Mouse (Mus musculus): Measurements from ENCODE around the gene Dmac2. TPM values are rescaled to one million over a fixed set of nuclear protein-coding genes. Genes with fewer than 3 reads are reported as not detected.

Dmac2 gene
- total RNA-seq, 4 experiments from 2014 or later = 57.8 to 63.3 (median 59.6) TPM

DNA sequence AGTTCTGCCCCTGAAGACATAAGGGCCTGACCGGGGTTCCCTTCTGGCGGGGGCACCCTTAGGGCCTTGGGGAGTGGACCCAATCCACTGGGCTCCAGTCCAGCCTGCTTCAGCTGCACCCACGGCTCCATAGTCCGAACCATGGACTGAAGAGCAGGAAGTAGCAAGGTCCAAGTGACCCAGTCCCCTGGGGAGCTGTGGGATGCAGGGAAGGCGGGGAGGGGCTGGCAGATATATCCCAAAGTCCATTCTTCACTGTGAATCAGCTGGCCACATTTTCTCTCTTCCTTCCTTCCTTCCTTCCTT lies 3.6 kb upstream of the Dmac2 start, which contains the start of gene Erich4:
TSS of gene Erich4 (minus strand) at position 187 of the 306 bp plus-strand sequence.
- DNase-seq (ENCODE audit: low spot score) = no peak

- no peak for DNase-seq (ENCODE audit: low spot score)
Measured at GRCm38 (mm10) chr7:25617376-25618160, 1.6 kb upstream of the Dmac2 start.

DNA sequence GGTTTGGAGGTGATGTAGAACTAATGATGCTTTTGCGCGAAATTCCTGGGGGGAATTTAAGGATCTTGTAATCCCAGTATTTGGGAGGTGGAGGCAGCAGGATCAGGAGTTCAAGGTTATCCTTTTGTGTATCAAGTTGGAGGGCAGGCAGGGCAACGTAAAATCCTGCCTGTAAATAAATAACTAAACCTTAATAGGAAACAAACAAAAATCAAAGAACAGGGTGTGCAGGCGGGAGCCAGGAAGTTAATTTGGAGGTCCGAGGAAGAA lies 443 bp downstream of the Dmac2 start:
- DNase-seq (ENCODE audit: low spot score) = no peak

DNA sequence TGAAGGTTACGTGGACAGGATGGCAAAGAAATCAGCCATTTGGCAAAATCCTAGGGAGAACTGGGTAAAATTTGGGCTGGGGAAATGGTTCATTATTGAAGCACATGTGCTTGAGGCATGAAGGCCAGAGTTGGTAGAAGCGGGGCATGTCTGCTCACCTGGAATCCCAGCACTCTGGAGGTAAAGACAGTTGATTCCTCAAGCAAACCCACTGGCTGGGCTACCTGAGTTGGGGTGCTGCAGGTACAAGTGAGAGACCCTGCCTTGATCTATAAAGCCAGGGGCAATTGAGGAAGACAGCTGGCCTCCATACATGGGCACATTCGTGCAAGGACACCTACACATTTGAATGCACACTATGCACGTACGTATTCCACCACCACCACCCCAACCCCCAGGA lies 887 bp downstream of the Dmac2 start:
- DNase-seq (ENCODE audit: low spot score) = no peak

DNA sequence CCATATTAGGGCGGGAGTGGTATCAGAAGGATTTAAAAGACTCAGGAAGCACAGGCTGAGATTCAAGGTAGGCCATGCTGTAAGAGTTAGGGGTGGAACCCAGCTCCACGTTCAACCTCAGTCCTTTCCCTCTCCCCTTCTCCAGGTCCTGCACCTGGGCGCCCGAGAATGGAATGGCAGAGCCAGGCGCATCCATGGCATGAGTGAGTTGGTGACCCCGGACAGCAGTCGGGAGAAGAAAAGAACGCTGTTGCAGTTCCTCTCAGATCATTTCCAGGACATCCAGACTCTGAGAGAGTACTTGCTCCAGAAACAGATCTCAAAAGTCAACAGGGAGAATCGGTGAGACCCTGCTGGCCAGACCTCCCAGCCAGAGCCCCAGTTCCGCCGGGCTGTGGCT lies 1.5 kb downstream of the Dmac2 start:
- DNase-seq (ENCODE audit: low spot score) = no peak

- no peak for DNase-seq (ENCODE audit: low spot score)
Measured at GRCm38 (mm10) chr7:25623857-25624370, 4.7 kb downstream of the Dmac2 start.

GRCm38 (mm10) chr7:25624851-25625250 lies 5.6 kb downstream of the Dmac2 start:
- peak; percentile 44 for DNase-seq (ENCODE audit: low spot score)

DNA sequence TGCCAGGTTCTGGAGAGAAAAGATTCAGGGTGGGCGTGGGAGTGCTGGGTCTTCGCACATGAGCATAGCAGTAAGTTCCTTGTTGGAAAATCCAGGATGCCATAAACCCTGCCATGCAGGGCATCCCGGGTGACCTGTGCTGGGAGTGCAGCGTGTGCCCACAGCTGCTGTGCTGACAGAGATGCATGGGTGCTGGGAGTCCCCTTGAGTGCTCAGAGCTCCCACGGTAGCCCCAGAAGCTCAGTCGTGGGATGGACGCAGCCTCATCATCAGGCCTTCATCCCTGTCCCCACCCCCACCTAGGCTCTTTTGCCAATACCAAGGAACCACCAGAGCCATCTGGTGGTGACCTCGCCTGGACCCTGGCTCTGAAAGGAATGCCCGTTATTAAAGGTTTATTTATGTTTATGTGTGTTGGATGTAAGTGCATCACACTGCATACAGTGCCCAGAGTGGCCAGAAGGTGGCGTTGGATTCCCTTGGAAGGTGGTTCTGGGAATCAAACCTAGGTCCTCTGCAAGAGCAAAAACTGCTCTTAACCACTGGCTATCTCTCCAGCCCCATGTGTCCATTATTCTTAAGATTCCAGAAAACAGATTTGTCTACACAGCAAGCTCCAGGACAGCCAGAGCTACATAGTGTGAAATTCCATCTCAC lies 6.5 kb downstream of the Dmac2 start:
- DNase-seq (ENCODE audit: low spot score) = no peak

- DNase-seq (ENCODE audit: low spot score) = peak; percentile 84
Measured at GRCm38 (mm10) chr7:25626509-25627430, 7.6 kb downstream of the Dmac2 start, which contains the start of gene B3gnt8. Gene B3gnt8 (plus strand): TSS chr7:25626654.

DNA sequence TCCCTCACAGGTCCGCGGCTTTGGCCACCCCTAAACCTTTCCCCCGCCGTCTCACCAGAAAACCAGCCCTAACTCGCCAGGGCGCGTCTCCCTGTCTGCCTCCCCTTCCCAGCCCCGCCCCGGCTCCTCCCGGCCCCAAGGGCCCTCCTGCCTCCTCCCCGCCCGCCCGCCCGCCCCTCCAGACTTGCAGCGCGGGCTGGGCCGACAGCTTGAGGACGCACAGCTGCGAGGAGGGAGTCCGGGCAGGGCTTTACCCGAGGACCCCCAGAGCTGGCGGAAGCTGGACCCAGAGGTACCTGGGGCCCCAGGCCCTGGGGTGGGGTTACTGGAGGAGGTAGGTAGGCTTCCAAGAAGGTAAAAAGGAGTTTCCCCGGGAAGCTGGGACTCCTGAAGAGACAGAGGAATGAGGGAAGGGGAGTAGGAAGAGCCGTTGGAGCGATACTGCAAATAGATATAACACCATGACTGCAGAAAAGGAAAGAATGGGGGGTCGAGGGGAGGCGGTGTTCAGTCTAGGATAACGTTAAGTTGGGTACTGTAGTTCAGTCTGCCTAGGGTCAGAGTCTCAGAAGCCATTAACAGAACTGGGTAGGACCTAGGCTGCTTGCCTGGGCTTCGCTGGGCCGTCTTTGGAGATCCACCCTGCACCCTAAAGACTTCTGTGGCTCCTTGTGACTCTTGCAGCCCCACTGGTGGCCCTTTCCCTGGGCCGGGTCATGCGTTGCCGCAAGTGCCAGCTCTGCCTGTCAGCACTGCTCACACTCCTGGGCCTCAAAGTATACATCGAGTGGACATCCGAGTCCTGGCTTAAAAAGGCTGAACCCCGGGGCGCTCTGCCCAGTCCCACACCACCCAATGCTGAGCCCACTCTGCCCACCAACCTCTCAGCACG lies 8.5 kb downstream of the Dmac2 start:
- peak; percentile 53 for DNase-seq (ENCODE audit: low spot score)

GRCm38 (mm10) chr7:25628323-25628620 lies 9.1 kb downstream of the Dmac2 start:
- no peak for DNase-seq (ENCODE audit: low spot score)

GRCm38 (mm10) chr7:25632679-25633078 lies 13.5 kb downstream of the Dmac2 start:
- DNase-seq (ENCODE audit: low spot score) = no peak

- no peak for DNase-seq (ENCODE audit: low spot score)
Measured at GRCm38 (mm10) chr7:25636373-25636772, 17.2 kb downstream of the Dmac2 start.

DNA sequence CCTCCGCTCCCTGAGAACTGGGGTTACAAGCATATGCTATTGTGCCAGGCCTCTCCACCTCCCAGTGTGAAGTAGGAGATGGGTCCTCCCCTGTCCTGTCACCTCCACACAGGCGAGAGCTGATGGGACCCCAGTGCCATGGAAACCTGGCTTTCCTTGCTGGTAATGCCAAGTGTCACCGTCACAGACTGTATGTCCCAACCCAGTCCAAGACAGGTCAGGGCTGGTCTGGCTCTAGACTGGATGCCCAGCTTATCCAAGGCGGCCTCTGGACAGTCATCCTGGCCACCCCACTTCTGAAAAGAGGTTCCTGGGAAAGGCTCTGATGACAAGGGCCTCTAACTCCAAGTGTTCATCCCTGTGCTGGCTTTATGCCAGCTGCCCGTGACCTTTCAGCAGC lies 17.9 kb downstream of the Dmac2 start:
- no peak for DNase-seq (ENCODE audit: low spot score)

DNA sequence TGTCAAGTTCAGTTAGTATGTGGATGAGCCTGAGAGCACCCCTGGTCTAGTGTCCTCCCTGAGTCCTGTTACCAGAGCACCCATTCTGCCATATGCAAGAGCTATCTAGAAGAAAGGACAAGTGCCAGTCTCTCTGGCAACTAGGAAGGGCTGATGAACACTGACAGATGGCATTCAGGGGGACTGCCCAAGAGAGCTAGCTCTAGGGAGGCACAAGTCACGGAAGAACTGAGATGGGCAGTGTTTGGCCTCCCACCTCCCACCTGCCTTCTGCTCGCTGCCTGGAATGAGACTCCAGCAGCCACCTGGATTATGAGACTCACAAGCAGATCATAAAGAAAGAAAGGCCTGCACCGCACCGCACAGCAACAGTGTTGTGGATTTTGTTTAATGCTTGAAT lies 20.5 kb downstream of the Dmac2 start:
- DNase-seq (ENCODE audit: low spot score) = no peak

DNA sequence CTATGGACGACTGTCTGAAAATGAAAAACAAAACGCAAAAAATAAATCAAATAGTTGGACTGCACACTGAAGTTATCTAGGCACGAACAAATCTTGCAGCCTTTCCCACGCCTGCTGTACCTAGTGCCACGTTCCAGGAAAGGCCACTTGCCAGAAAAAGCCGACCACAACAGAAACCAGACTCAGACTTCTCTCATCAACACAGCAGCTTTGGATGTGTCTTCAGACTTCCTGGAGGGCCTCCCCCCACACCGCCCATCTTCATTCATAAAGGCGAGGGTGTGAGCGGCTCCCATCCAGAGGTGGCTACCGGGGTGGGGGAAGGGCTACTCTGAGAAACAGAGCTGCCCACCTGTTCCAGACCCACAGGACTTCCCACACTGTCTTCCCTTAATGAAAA lies 24.9 kb downstream of the Dmac2 start:
- no peak for DNase-seq (ENCODE audit: low spot score)

DNA sequence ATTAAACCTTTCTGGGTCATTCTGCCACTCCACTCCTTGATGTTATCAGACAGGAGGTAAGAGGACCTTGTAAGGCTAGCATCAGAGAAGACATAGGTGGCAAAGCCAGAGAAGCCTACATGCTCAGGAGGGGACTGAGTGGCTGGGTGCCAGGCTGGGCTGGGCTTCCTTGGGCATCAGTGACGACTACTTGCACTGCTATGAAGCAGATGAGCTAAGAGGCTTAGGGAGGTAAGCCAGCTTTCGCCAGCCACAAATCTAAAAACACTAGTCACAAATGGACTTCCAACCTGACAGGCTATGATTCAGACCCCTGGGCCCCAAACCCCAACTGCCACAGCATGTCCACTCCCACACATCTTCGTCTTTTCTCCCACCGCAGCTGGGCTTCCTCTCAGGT lies 25.4 kb downstream of the Dmac2 start:
- no peak for DNase-seq (ENCODE audit: low spot score)

DNA sequence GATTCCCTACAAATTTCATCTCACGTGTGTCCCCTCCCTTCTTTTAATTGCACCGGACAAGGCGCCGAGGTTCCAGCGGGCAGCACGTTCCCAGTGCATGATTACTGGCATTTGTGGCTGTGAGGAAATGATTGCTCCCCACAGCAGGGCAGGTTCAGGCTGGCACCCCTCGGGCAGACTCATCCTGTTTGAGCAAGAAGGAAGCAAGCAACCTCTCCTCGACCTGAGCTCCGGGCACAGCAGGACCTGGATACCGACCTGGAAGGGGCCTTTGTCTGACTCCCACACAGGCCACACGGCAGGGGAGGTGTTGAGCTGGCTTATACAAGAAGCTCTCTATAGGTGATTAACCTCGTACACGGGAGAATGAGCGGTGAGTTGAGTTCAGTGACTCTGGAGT lies 25.9 kb downstream of the Dmac2 start:
- DNase-seq (ENCODE audit: low spot score) = no peak

GRCm38 (mm10) chr7:25647574-25648123 lies 28.4 kb downstream of the Dmac2 start:
- no peak for DNase-seq (ENCODE audit: low spot score)

DNA sequence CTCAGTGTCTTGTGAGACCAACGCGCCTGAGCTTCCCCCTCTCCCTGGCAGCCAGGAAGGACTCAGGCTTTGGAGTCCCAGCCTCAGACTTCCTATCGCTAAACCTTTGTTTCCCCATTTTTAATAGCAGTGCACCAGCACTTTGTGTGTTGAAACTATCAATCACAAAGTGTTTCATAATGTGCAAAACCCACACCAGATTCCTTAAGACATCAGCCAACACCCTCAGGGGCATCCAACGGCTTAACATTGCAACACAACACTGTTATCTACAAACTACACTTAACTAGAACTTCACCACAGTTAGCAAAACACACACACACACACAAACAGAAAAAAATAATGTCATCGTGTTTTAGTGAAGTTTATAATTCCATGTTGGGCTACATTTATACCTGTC lies 30.6 kb downstream of the Dmac2 start:
- DNase-seq (ENCODE audit: low spot score) = no peak

DNA sequence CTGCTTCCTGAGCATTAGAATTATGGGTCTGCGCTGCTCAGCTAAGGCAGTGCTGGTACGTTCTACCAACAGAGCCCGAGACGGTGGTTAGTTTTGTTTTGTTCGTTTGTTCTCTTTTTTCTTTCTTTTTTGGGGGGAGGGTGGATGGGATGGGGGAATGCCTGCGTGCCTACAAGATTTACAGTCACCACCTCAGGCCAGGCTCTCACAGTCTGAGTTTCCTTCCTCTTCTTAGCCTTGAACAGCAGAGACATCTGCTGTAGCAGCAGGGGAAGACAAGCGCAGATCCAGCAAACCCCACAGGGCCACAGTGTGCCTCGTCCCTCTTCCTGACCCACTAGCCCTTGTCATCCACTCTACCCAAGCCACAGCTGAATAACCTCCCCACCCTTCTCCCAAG lies 32.1 kb downstream of the Dmac2 start:
- DNase-seq (ENCODE audit: low spot score) = no peak

All from heart, adult 8-10 months (tissue).